9 mouse cellular contexts compared by ENCODE assay signal in genomic region chr3:73046248-73046647, GRCm38 (mm10). TPM values are rescaled to one million over a fixed set of nuclear protein-coding genes. Genes with fewer than 3 reads are reported as not detected.
DNase-seq lines count a peak whose midpoint lies in the region; ATAC-seq and TF ChIP-seq lines count a peak whose summit lies in the region.
"Had no signal": no experiment of that assay in that cellular context is flagged by ENCODE, and none has a peak within 500 bp of the region (broad histone marks: within the 10 kb centered on the region; RNA-seq: fewer than 3 reads in every experiment).

No protein-coding gene starts in this region.

- in situ Hi-C loops in CH12.LX (cut with MboI; ENCODE audit: low pct_ligation_motif_present, low pct_unique_long_range_greater_than_20kb, low sequenced_read_pairs) = no loop called here

- H3K27ac ChIP-seq in kidney, embryonic 15.5 days = no peak overlapping the region
- H3K27ac ChIP-seq in CH12.LX (ENCODE audit: insufficient read depth, low read depth) = no peak overlapping the region
- no peak overlapping the region for H3K27ac ChIP-seq in forebrain, embryonic 12.5 days
- H3K27ac ChIP-seq in kidney, embryonic 14.5 days (ENCODE audit: low read depth, low read length) = no peak overlapping the region
- H3K27ac ChIP-seq: embryonic facial prominence, embryonic 13.5 days had no signal

- no peak for TF ChIP-seq EP300 in CH12.LX (IDR thresholded peaks at IDR 0.05; ENCODE audit: low read length)

- no peak overlapping the region for H3K4me3 ChIP-seq in kidney, embryonic 15.5 days (replicated peaks)
- H3K4me3 ChIP-seq in CH12.LX (replicated peaks in 1 of 3; ENCODE audit: low read depth in 2 of 3, low read length in 2 of 3, poor library complexity in 1 of 3) = no peak overlapping the region
- no peak overlapping the region for H3K4me3 ChIP-seq in forebrain, embryonic 12.5 days (replicated peaks)
- H3K4me3 ChIP-seq in kidney, embryonic 14.5 days (ENCODE audit: low read length) = no peak overlapping the region
- H3K4me3 ChIP-seq: embryonic facial prominence, embryonic 13.5 days had no signal

- no peak for TF ChIP-seq POLR2A in CH12.LX (IDR thresholded peaks at IDR 0.05; ENCODE audit: low read depth, low read length)

- dilution Hi-C loops in CH12.LX (cut with MboI; ENCODE audit: extremely low pct_ligation_motif_present, extremely low pct_unique_long_range_greater_than_20kb, low sequenced_read_pairs) = no loop called here

- no peaks in the 10 kb centered on the region for H3K36me3 ChIP-seq in kidney, embryonic 15.5 days
- no peaks in the 10 kb centered on the region for H3K36me3 ChIP-seq in CH12.LX (replicated peaks in 1 of 2; ENCODE audit: control insufficient read depth in 1 of 2, insufficient read depth in 1 of 2, low read length in 1 of 2)
- H3K36me3 ChIP-seq in forebrain, embryonic 12.5 days (replicated peaks) = no peaks in the 10 kb centered on the region; the same call in 1 of the 2 replicates
- no peaks in the 10 kb centered on the region for H3K36me3 ChIP-seq in kidney, embryonic 14.5 days (ENCODE audit: control insufficient read depth, insufficient read depth, low read length)
- H3K36me3 ChIP-seq: embryonic facial prominence, embryonic 13.5 days had no signal

- no peak for ATAC-seq in kidney, embryonic 15.5 days (replicated peaks; ENCODE audit: low FRiP score)
- ATAC-seq in forebrain, embryonic 12.5 days (ENCODE audit: low FRiP score) = peak; percentile 71
- peak; percentile 66; the same call in 1 of the 2 replicates for ATAC-seq in kidney, embryonic 14.5 days (ENCODE audit: low FRiP score, low TSS enrichment)
- peak; percentile 99 for ATAC-seq in megakaryocyte progenitor cell, adult 5-6 weeks (replicated peaks; ENCODE audit: poor library complexity)

- H3K79me2 ChIP-seq in CH12.LX (replicated peaks; ENCODE audit: control insufficient read depth, extremely low read depth, insufficient read depth, poor library complexity, severe bottlenecking) = no peaks in the 10 kb centered on the region

- peak; percentile 94 for TF ChIP-seq RAD21 in CH12.LX (IDR thresholded peaks at IDR 0.05; ENCODE audit: low read depth, low read length)

- H3K9ac ChIP-seq in kidney, embryonic 15.5 days = no peak overlapping the region
- no peak overlapping the region for H3K9ac ChIP-seq in CH12.LX (ENCODE audit: insufficient read depth, low read depth)
- H3K9ac ChIP-seq in forebrain, embryonic 12.5 days = no peak overlapping the region
- no peak overlapping the region for H3K9ac ChIP-seq in kidney, embryonic 14.5 days (ENCODE audit: low read depth, low read length)
- H3K9ac ChIP-seq: embryonic facial prominence, embryonic 13.5 days had no signal

- H3K27me3 ChIP-seq in kidney, embryonic 15.5 days = peaks cover 8% of the 10 kb centered on the region
- no peaks in the 10 kb centered on the region for H3K27me3 ChIP-seq in CH12.LX (replicated peaks)
- H3K27me3 ChIP-seq in forebrain, embryonic 12.5 days = no peaks in the 10 kb centered on the region; the same call in 1 of the 2 replicates
- no peaks in the 10 kb centered on the region for H3K27me3 ChIP-seq in kidney, embryonic 14.5 days (ENCODE audit: control insufficient read depth, insufficient read depth, low read length)

- H3K4me1 ChIP-seq in kidney, embryonic 15.5 days = no peaks in the 10 kb centered on the region
- H3K4me1 ChIP-seq in CH12.LX (ENCODE audit: control insufficient read depth in 1 of 2, insufficient read depth in 2 of 2) = peaks cover 0 to 10% of the 10 kb centered on the region in 2 experiments; a peak in 2 of 4 replicates
- H3K4me1 ChIP-seq in forebrain, embryonic 12.5 days = no peaks in the 10 kb centered on the region
- H3K4me1 ChIP-seq in kidney, embryonic 14.5 days (ENCODE audit: control insufficient read depth, insufficient read depth, low read length) = no peaks in the 10 kb centered on the region
- H3K4me1 ChIP-seq: embryonic facial prominence, embryonic 13.5 days had no signal

- TF ChIP-seq CTCF in CH12.LX (conservative IDR thresholded peaks at IDR 0.05 in 1 of 2, IDR thresholded peaks at IDR 0.05 in 1 of 2; ENCODE audit: low read depth in 2 of 2, low read length in 2 of 2) = peak; percentile 61 to 86

- peak; percentile 22 for DNase-seq in kidney, adult 18-20 months
- DNase-seq in CH12.LX (ENCODE audit: extremely low read depth) = peak; percentile 75
- peak; percentile 14 for DNase-seq in c-Kit-positive CD71-positive TER-119-negative erythroid progenitor cells, embryonic 14.5 days (ENCODE audit: low read depth)
- no peak for DNase-seq in natural killer cell, adult 2 months (ENCODE audit: low spot score in 2 of 2)

- WGBS in kidney, embryonic 15.5 days = 2% methylated on average over 3 of the region's 3 CpGs
- 5% methylated on average over 3 of the region's 3 CpGs for WGBS in forebrain, embryonic 12.5 days
- 3% methylated on average over 3 of the region's 3 CpGs for WGBS in kidney, embryonic 14.5 days

- no peak overlapping the region for H3K4me2 ChIP-seq in kidney, embryonic 15.5 days
- no peak overlapping the region for H3K4me2 ChIP-seq in CH12.LX (ENCODE audit: insufficient read depth, low read depth, poor library complexity, severe bottlenecking)
- H3K4me2 ChIP-seq in forebrain, embryonic 12.5 days = peak overlapping the region; percentile 31; the same call in 1 of the 2 replicates
- 0 out of 2 replicates have a peak overlapping the region, but pooled peaks have one; percentile 12 for H3K4me2 ChIP-seq in kidney, embryonic 14.5 days (replicated peaks; ENCODE audit: low read depth, low read length)
- H3K4me2 ChIP-seq: embryonic facial prominence, embryonic 13.5 days had no signal

- no peaks in the 10 kb centered on the region for H3K9me3 ChIP-seq in kidney, embryonic 15.5 days (replicated peaks)
- no peaks in the 10 kb centered on the region for H3K9me3 ChIP-seq in CH12.LX (replicated peaks; ENCODE audit: low read length)
- H3K9me3 ChIP-seq in forebrain, embryonic 12.5 days = no peaks in the 10 kb centered on the region
- H3K9me3 ChIP-seq in kidney, embryonic 14.5 days (ENCODE audit: control insufficient read depth, low read length) = no peaks in the 10 kb centered on the region
- H3K9me3 ChIP-seq: embryonic facial prominence, embryonic 13.5 days had no signal

TF ChIP-seq in CH12.LX, 34 proteins besides CTCF, POLR2A, EP300 and RAD21:
- TF ChIP-seq GABPA (IDR thresholded peaks at IDR 0.05; ENCODE audit: insufficient replicate concordance, low read depth, low read length) = no peak
- no peak for TF ChIP-seq ZNF384 (IDR thresholded peaks at IDR 0.05; ENCODE audit: low read depth, low read length)
- no peak for TF ChIP-seq MEF2A (IDR thresholded peaks at IDR 0.05; ENCODE audit: borderline replicate concordance, low read depth, low read length)
- TF ChIP-seq POLR2AphosphoS2 (IDR thresholded peaks at IDR 0.05; ENCODE audit: low read depth, low read length) = no peak
- 0 out of 2 replicates have a peak, but pooled peaks have one; percentile 20 for TF ChIP-seq BHLHE40 (IDR thresholded peaks at IDR 0.05; ENCODE audit: low read depth, low read length)
- no peak for TF ChIP-seq JUN (IDR thresholded peaks at IDR 0.05; ENCODE audit: insufficient read depth, low read depth, low read length)
- no peak for TF ChIP-seq MYC (IDR thresholded peaks at IDR 0.05; ENCODE audit: low read depth, low read length)
- TF ChIP-seq JUND (conservative IDR thresholded peaks at IDR 0.05; ENCODE audit: low read depth, low read length) = 0 out of 2 replicates have a peak, but pooled peaks have one; percentile 19
- TF ChIP-seq ZMIZ1 (IDR thresholded peaks at IDR 0.05; ENCODE audit: low read depth, low read length) = no peak
- TF ChIP-seq E2F4 (IDR thresholded peaks at IDR 0.05; ENCODE audit: insufficient replicate concordance, low read depth, low read length) = 0 out of 2 replicates have a peak, but pooled peaks have one; percentile 34
- TF ChIP-seq KAT2A (IDR thresholded peaks at IDR 0.05; ENCODE audit: insufficient replicate concordance, low read length) = no peak
- TF ChIP-seq ZC3H11A (IDR thresholded peaks at IDR 0.05; ENCODE audit: low read depth, low read length) = peak; percentile 65
- TF ChIP-seq ELF1 (IDR thresholded peaks at IDR 0.05; ENCODE audit: low read depth, low read length) = no peak
- no peak for TF ChIP-seq NRF1 (IDR thresholded peaks at IDR 0.05; ENCODE audit: low read depth, low read length)
- peak; percentile 32; the same call in 1 of the 2 replicates for TF ChIP-seq NELFE (IDR thresholded peaks at IDR 0.05; ENCODE audit: low read depth, low read length)
- peak; percentile 81 for TF ChIP-seq SMC3 (IDR thresholded peaks at IDR 0.05; ENCODE audit: low read depth, low read length)

RNA-seq across cellular contexts. Expression of gene Slitrk3, which starts 11.4 kb away (rescaled TPM):
- 0.09 and 0.38 TPM in 2 replicates for polyA plus RNA-seq in kidney, embryonic 15.5 days (2015; fragmentation: Nextera tagmentation; extraction: Ambion mirVana)
- not detected in 2 replicates for total RNA-seq in CH12.LX (2012; rRNA removed)
- not detected in 2 replicates for total RNA-seq in CH12.LX (2014; rRNA removed)
- not detected in 2 replicates for polyA plus RNA-seq in CH12.LX (2012; ENCODE audit: insufficient read length, low read depth)
- 3.4 and 4.9 TPM in 2 replicates for polyA plus RNA-seq in forebrain, embryonic 12.5 days (2016; fragmentation: Nextera tagmentation; extraction: Ambion mirVana)
- polyA plus RNA-seq in kidney, embryonic 14.5 days (2014; fragmentation: Nextera tagmentation; extraction: Ambion mirVana) = not detected in 2 replicates
- not detected in 2 replicates for total RNA-seq in megakaryocyte progenitor cell, adult 5-6 weeks (2015)
- not detected in 2 replicates for total RNA-seq in megakaryocyte progenitor cell, adult 5-6 weeks (2017)

Comparison
In these comparisons a context has a peak if more than half of its experiments do, and no peak if none do; other contexts are left out.
1. H3K4me2 ChIP-seq: peak in forebrain, embryonic 12.5 days (single experiment) and kidney, embryonic 14.5 days (single experiment); none in kidney, embryonic 15.5 days (single experiment) and CH12.LX (single experiment).
2. DNase-seq: peak in kidney, adult 18-20 months (single experiment), CH12.LX (single experiment) and c-Kit-positive CD71-positive TER-119-negative erythroid progenitor cells, embryonic 14.5 days (single experiment); none in natural killer cell, adult 2 months (0 of 2).